Mouse (Mus musculus) limb, embryonic 12.5 days (tissue): ENCODE results near the gene Fgd6. TPM values are rescaled to one million over a fixed set of nuclear protein-coding genes. Genes with fewer than 3 reads are reported as not detected.

Source experiments
- ATAC-seq: fragments of 200-750 bp; cut with Nextera tagmentation; 2 replicates; pipeline ENCODE4 v1.8.0; 2017; ENCODE audit warnings: low read depth, moderate TSS enrichment; ENCODE audit not compliant: insufficient number of reproducible peaks, insufficient read depth, low FRiP score, low TSS enrichment
- H3K27ac ChIP-seq: fragments of 300-500 bp; sonication (generic); 2 replicates; pipeline ENCODE4 v1.5.1; 2016; ENCODE audit warnings: mild to moderate bottlenecking, moderate library complexity
- H3K27me3 ChIP-seq: fragments of 300-500 bp; sonication (generic); 2 replicates; pipeline ENCODE4 v1.6.1; 2016; ENCODE audit warnings: mild to moderate bottlenecking, moderate library complexity
- H3K36me3 ChIP-seq: fragments of 300-500 bp; sonication (generic); 2 replicates; pipeline ENCODE4 v1.6.1; 2016; ENCODE audit warnings: mild to moderate bottlenecking, moderate library complexity
- H3K4me1 ChIP-seq: fragments of 300-500 bp; sonication (generic); replicated peaks from 2 replicates; pipeline ENCODE4 v1.6.1; 2016
- H3K4me2 ChIP-seq: fragments of 300-500 bp; sonication (generic); 2 replicates; pipeline ENCODE4 v1.6.1; 2016; ENCODE audit warnings: mild to moderate bottlenecking, moderate library complexity
- H3K4me3 ChIP-seq: fragments of 300-500 bp; sonication (generic); replicated peaks from 2 replicates; pipeline ENCODE4 v1.5.1; 2016; ENCODE audit warnings: mild to moderate bottlenecking
- H3K9ac ChIP-seq: fragments of 300-500 bp; sonication (generic); replicated peaks from 2 replicates; pipeline ENCODE4 v1.6.1; 2016; ENCODE audit warnings: mild to moderate bottlenecking, moderate library complexity
- H3K9me3 ChIP-seq: fragments of 300-500 bp; sonication (generic); 2 replicates; pipeline ENCODE4 v1.6.1; 2016; ENCODE audit warnings: mild to moderate bottlenecking, moderate library complexity
- WGBS: fragments of 180-500 bp; shearing (Covaris S2); methylation state at CpG from one replicate; pipeline ENCODE4 v1.1.7; 2016; 5-methylcytosine and 5-hydroxymethylcytosine counted together
- polyA plus RNA-seq: library from polyadenylated mRNA; unstranded; fragments of >200 nt; fragmentation: Nextera tagmentation; extraction: Ambion mirVana; gene quantifications from 2 replicates; pipeline ENCODE4 v1.2.1, GENCODE M21; 2016

The Fgd6 gene
- polyA plus RNA-seq, 1 experiment from 2014 or later = 4.6 TPM

DNA sequence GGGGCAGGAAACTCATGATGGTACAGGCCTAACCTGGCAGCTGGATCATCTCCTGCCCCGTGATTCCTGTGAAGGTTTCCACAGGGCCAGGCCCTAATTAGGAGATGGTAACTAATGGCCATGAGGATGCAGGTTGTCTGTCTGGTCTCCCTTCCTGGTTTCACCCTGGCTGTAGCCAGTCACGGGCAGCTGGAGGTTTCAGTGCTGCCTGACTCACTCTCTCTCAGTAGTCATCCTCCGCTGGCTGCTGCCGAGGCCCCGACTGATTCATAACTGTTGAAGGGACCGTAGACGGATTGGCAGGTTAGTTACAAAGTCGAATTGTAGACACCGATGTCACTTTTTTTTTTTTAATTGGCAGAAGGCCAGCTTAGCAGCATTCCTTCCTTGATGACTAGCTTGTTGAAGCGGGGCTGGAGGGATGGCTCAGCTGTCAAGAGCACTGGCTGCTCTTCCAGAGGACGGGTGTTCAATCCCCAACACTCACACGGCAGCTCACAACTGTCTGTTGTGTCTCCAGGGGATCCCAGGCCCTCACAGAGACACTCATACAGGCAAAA is 81.1 kb downstream of the Fgd6 start:
- no peak overlapping the region for H3K4me3 ChIP-seq
- H3K9ac ChIP-seq = 0 out of 2 replicates have a peak overlapping the region, but pooled peaks have one; percentile 23
- peaks cover 17% of the 10 kb centered on the region for H3K4me1 ChIP-seq
- no peaks in the 10 kb centered on the region for H3K9me3 ChIP-seq
- peaks cover 10% of the 10 kb centered on the region for H3K36me3 ChIP-seq
- whole genome bisulfite sequencing = 84% methylated on average over 12 of the region's 12 CpGs
- no peaks in the 10 kb centered on the region for H3K27me3 ChIP-seq
- H3K27ac ChIP-seq = no peak overlapping the region
- ATAC-seq = no peak
- no peak overlapping the region for H3K4me2 ChIP-seq

GRCm38 (mm10) chr10:94117916-94118315 is 82.1 kb downstream of the Fgd6 start:
- no peak overlapping the region for H3K4me3 ChIP-seq
- no peak for ATAC-seq
- no peak overlapping the region for H3K27ac ChIP-seq
- 94% methylated on average over 3 of the region's 3 CpGs for WGBS
- H3K4me1 ChIP-seq = peaks cover 9% of the 10 kb centered on the region; the same call in 1 of the 2 replicates
- no peaks in the 10 kb centered on the region for H3K27me3 ChIP-seq
- H3K9ac ChIP-seq = no peak overlapping the region
- no peaks in the 10 kb centered on the region for H3K9me3 ChIP-seq
- H3K4me2 ChIP-seq = no peak overlapping the region
- H3K36me3 ChIP-seq = peaks cover 16% of the 10 kb centered on the region

DNA sequence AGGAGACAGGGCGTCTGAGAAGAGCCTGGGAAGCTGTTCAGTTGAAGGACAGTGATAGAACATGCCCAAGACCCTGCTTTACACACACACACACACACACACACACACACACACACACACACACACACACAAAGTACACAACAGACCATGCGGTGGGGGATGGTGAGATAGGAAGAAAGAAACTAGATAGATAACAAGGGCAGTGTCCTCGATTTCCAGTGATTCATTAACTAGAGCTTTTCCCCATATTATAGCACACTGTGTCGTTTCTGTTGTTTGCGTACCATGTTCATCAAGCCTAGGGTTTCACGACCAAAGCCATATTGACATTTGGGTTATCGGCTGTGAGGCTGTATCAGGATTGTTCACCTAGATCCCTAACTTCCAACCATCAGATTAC is 83.2 kb downstream of the Fgd6 start:
- H3K9ac ChIP-seq = no peak overlapping the region
- peaks cover 24% of the 10 kb centered on the region for H3K36me3 ChIP-seq
- 95% methylated on average over 7 of the region's 7 CpGs for WGBS
- H3K27ac ChIP-seq = no peak overlapping the region
- no peak overlapping the region for H3K4me3 ChIP-seq
- H3K4me2 ChIP-seq = no peak overlapping the region
- H3K4me1 ChIP-seq = peaks cover 9% of the 10 kb centered on the region; the same call in 1 of the 2 replicates
- no peaks in the 10 kb centered on the region for H3K9me3 ChIP-seq
- no peaks in the 10 kb centered on the region for H3K27me3 ChIP-seq
- no peak for ATAC-seq

GRCm38 (mm10) chr10:94120676-94121075 is 84.9 kb downstream of the Fgd6 start:
- Histone ChIP-seq H3K4me3 (no peak overlapping the region), H3K27me3 (no peaks in the 10 kb centered on the region), H3K9ac (no peak overlapping the region)

GRCm38 (mm10) chr10:94122595-94122994 is 86.8 kb downstream of the Fgd6 start:
- no peaks in the 10 kb centered on the region for H3K27me3 ChIP-seq
- no peak overlapping the region for H3K4me3 ChIP-seq
- 94% methylated on average over 7 of the region's 7 CpGs for WGBS

More at GRCm38 (mm10) chr10:94120676-94121075, 84.9 kb downstream of the Fgd6 start:
- no peak overlapping the region for H3K27ac ChIP-seq
- H3K4me1 ChIP-seq = peaks cover 4% of the 10 kb centered on the region; the same call in 1 of the 2 replicates
- H3K36me3 ChIP-seq = peaks cover 31% of the 10 kb centered on the region
- no peaks in the 10 kb centered on the region for H3K9me3 ChIP-seq
- no peak overlapping the region for H3K4me2 ChIP-seq
- WGBS = 91% methylated on average over 9 of the region's 9 CpGs
- ATAC-seq = no peak

DNA sequence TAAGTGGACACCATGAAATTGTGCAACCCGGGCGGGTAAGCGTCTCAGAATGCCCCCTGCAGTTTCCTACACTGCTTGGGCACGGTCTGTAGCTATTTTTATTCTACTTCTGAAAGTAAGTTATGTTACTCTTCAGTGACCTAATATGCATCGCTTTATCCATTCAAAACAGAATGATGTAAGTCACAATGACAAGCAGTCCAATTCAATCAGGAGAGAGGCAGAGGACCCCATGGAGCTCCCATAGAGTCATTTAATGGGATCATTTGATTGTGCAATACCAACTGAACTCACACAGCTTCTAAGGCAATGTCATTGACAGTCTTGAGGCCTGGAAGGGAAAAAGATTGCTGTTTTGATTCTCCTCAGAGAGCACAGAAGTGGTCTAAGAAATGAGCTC is 87.8 kb downstream of the Fgd6 start:
- WGBS = 94% methylated on average over 5 of the region's 5 CpGs
- peaks cover 40% of the 10 kb centered on the region for H3K36me3 ChIP-seq
- ATAC-seq = no peak

More at GRCm38 (mm10) chr10:94122595-94122994, 86.8 kb downstream of the Fgd6 start:
- no peak for ATAC-seq
- no peak overlapping the region for H3K27ac ChIP-seq
- no peaks in the 10 kb centered on the region for H3K9me3 ChIP-seq
- H3K4me1 ChIP-seq = no peaks in the 10 kb centered on the region
- H3K4me2 ChIP-seq = no peak overlapping the region
- H3K9ac ChIP-seq = no peak overlapping the region
- peaks cover 39% of the 10 kb centered on the region for H3K36me3 ChIP-seq

GRCm38 (mm10) chr10:94124376-94124775 is 88.6 kb downstream of the Fgd6 start:
- H3K4me1 ChIP-seq = no peaks in the 10 kb centered on the region
- peaks cover 48% of the 10 kb centered on the region for H3K36me3 ChIP-seq
- no peak overlapping the region for H3K27ac ChIP-seq
- ATAC-seq = no peak
- no peak overlapping the region for H3K4me2 ChIP-seq
- no peaks in the 10 kb centered on the region for H3K27me3 ChIP-seq
- H3K4me3 ChIP-seq = no peak overlapping the region
- H3K9me3 ChIP-seq = no peaks in the 10 kb centered on the region
- WGBS = 78% methylated on average over 5 of the region's 5 CpGs
- no peak overlapping the region for H3K9ac ChIP-seq

More for the DNA sequence above, 87.8 kb downstream of the Fgd6 start:
- Histone ChIP-seq H3K9me3 (no peaks in the 10 kb centered on the region), H3K4me1 (no peaks in the 10 kb centered on the region), H3K4me2 (no peak overlapping the region), H3K27me3 (no peaks in the 10 kb centered on the region), H3K9ac (no peak overlapping the region), H3K4me3 (no peak overlapping the region), H3K27ac (no peak overlapping the region)

DNA sequence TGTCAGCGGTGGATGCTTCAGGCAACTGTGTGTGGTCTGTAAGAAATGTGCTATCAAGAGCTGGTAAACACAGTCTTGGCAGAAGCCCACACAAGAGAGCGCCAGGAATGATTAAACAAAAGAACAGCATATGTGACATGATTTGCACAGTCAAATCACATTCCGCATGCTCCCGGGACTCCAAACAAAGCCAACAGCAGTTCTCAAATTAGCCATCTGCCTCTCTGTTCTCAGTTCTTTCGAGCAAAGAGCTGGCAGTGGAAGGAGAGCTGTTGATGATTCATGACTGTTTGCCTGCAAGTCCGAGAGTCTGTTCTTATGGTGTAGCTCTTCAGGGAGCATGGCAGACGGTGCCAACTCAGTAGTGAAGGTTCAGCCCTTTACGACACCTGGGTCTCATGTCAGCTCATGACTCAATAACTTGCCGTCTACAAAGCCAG is 93.9 kb downstream of the Fgd6 start:
- no peak overlapping the region for H3K4me3 ChIP-seq
- H3K9me3 ChIP-seq = no peaks in the 10 kb centered on the region
- H3K27ac ChIP-seq = no peak overlapping the region
- H3K4me1 ChIP-seq = no peaks in the 10 kb centered on the region
- WGBS = 83% methylated on average over 9 of the region's 9 CpGs
- H3K36me3 ChIP-seq = peaks cover 42% of the 10 kb centered on the region
- no peak overlapping the region for H3K4me2 ChIP-seq
- ATAC-seq = no peak
- H3K27me3 ChIP-seq = no peaks in the 10 kb centered on the region
- no peak overlapping the region for H3K9ac ChIP-seq

DNA sequence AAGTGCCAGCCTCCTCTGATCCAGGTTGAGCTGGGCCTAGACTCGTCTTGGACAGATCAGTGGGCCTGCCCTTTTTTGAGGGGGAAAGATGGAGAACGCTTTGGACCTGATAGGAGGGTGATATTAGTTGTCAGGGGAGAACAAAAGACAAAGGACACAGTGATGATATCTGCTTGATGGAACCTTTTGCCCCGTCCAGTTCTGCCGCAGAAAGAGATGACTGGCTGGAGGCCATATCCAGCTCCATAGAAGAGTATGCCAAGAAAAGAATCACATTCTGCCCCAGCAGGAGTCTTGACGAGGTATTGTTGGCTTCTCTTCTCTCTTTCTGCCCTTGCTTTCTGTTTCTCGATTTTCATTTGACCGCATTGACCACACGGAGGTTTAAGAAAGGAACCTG is 97.3 kb downstream of the Fgd6 start:
- H3K27ac ChIP-seq = no peak overlapping the region
- no peak overlapping the region for H3K9ac ChIP-seq
- peaks cover 47% of the 10 kb centered on the region for H3K36me3 ChIP-seq
- H3K4me1 ChIP-seq = no peaks in the 10 kb centered on the region
- no peak overlapping the region for H3K4me2 ChIP-seq
- no peak overlapping the region for H3K4me3 ChIP-seq
- no peaks in the 10 kb centered on the region for H3K27me3 ChIP-seq
- ATAC-seq = no peak
- 82% methylated on average over 8 of the region's 8 CpGs for WGBS
- H3K9me3 ChIP-seq = no peaks in the 10 kb centered on the region

GRCm38 (mm10) chr10:94133674-94134073 is 97.9 kb downstream of the Fgd6 start:
- Histone ChIP-seq H3K4me3 (no peak overlapping the region), H3K9me3 (no peaks in the 10 kb centered on the region), H3K4me1 (no peaks in the 10 kb centered on the region), H3K27ac (no peak overlapping the region), H3K27me3 (no peaks in the 10 kb centered on the region), H3K4me2 (no peak overlapping the region), H3K36me3 (peaks cover 51% of the 10 kb centered on the region), H3K9ac (no peak overlapping the region)
- 92% methylated on average over 7 of the region's 7 CpGs for WGBS
- ATAC-seq = no peak

- Histone ChIP-seq H3K4me2 (no peak overlapping the region), H3K36me3 (peaks cover 40% of the 10 kb centered on the region), H3K9ac (no peak overlapping the region), H3K4me1 (no peaks in the 10 kb centered on the region; the same call in 1 of the 2 replicates), H3K27me3 (no peaks in the 10 kb centered on the region), H3K4me3 (no peak overlapping the region), H3K27ac (no peak overlapping the region), H3K9me3 (no peaks in the 10 kb centered on the region)
- no peak for ATAC-seq
- 90% methylated on average over 12 of the region's 12 CpGs for WGBS
These were observed 99.0 kb downstream of the Fgd6 start for GRCm38 (mm10) chr10:94134535-94135390.
